Mouse (Mus musculus): ENCODE results near the gene Csrnp3. TPM values are rescaled to one million over a fixed set of nuclear protein-coding genes. Genes with fewer than 3 reads are reported as not detected.

The Csrnp3 gene
- total and polyA plus RNA-seq, 3 experiments: not detected

GRCm38 (mm10) chr2:65818080-65818796, 27.3 kb upstream of the Csrnp3 start:
- Histone ChIP-seq H3K9ac (ENCODE audit: control insufficient read depth, low read depth, low read length, poor library complexity, severe bottlenecking) (no peak overlapping the region), H3K9me3 (replicated peaks; ENCODE audit: insufficient read depth, low read length) (no peaks in the 10 kb centered on the region), H3K27me3 (ENCODE audit: control insufficient read depth in 1 of 2, insufficient read depth in 2 of 2, low read length in 2 of 2) (no peaks in the 10 kb centered on the region), H3K27ac (ENCODE audit: control insufficient read depth, low read depth, low read length) (no peak overlapping the region), H3K79me2 (ENCODE audit: control insufficient read depth, insufficient read depth, low read length, poor library complexity) (no peaks in the 10 kb centered on the region), H3K36me3 (ENCODE audit: control insufficient read depth in 1 of 2, insufficient read depth in 2 of 2, low read length in 2 of 2) (no peaks in the 10 kb centered on the region), H3K4me1 (ENCODE audit: control insufficient read depth in 1 of 2, insufficient read depth in 2 of 2, low read length in 2 of 2) (no peaks in the 10 kb centered on the region), H3K4me3 (ENCODE audit: control insufficient read depth in 1 of 2, insufficient read depth in 1 of 2, low read depth in 2 of 2, low read length in 2 of 2) (no peak overlapping the region)
- TF ChIP-seq KAT2A (conservative IDR thresholded peaks at IDR 0.05; ENCODE audit: low read depth, low read length) (no peak), E2F4 (IDR thresholded peaks at IDR 0.05; ENCODE audit: borderline replicate concordance, low read depth, low read length) (no peak)
- DNase-seq (ENCODE audit: low read depth, low spot score): no peak

GRCm38 (mm10) chr2:65820114-65820769, 25.3 kb upstream of the Csrnp3 start:
- no peaks in the 10 kb centered on the region for H3K4me1 ChIP-seq (ENCODE audit: control insufficient read depth in 1 of 2, insufficient read depth in 2 of 2, low read length in 2 of 2)
- no peak overlapping the region for H3K27ac ChIP-seq (ENCODE audit: control insufficient read depth, low read depth, low read length)
- H3K4me3 ChIP-seq (ENCODE audit: control insufficient read depth in 1 of 2, insufficient read depth in 1 of 2, low read depth in 2 of 2, low read length in 2 of 2): no peak overlapping the region

GRCm38 (mm10) chr2:65826314-65826713, 19.3 kb upstream of the Csrnp3 start:
- Histone ChIP-seq H3K9me3 (replicated peaks; ENCODE audit: insufficient read depth, low read length) (no peaks in the 10 kb centered on the region), H3K79me2 (ENCODE audit: control insufficient read depth, insufficient read depth, low read length, poor library complexity) (no peaks in the 10 kb centered on the region), H3K27ac (ENCODE audit: control insufficient read depth, low read depth, low read length) (no peak overlapping the region), H3K27me3 (ENCODE audit: control insufficient read depth in 1 of 2, insufficient read depth in 2 of 2, low read length in 2 of 2) (no peaks in the 10 kb centered on the region), H3K36me3 (ENCODE audit: control insufficient read depth in 1 of 2, insufficient read depth in 2 of 2, low read length in 2 of 2) (no peaks in the 10 kb centered on the region), H3K9ac (ENCODE audit: control insufficient read depth, low read depth, low read length, poor library complexity, severe bottlenecking) (no peak overlapping the region), H3K4me1 (ENCODE audit: control insufficient read depth in 1 of 2, insufficient read depth in 2 of 2, low read length in 2 of 2) (no peaks in the 10 kb centered on the region), H3K4me3 (ENCODE audit: control insufficient read depth in 1 of 2, insufficient read depth in 1 of 2, low read depth in 2 of 2, low read length in 2 of 2) (no peak overlapping the region)
- DNase-seq (ENCODE audit: low read depth, low spot score): no peak
- no peak for TF ChIP-seq ETS1 (IDR thresholded peaks at IDR 0.05; ENCODE audit: low read depth, low read length)
- TF ChIP-seq NELFE (IDR thresholded peaks at IDR 0.05; ENCODE audit: low read depth, low read length): no peak
- TF ChIP-seq GABPA (IDR thresholded peaks at IDR 0.05; ENCODE audit: low read depth, low read length): no peak
- no peak for TF ChIP-seq E2F4 (IDR thresholded peaks at IDR 0.05; ENCODE audit: borderline replicate concordance, low read depth, low read length)
- TF ChIP-seq USF1 (IDR thresholded peaks at IDR 0.05; ENCODE audit: low read depth, low read length): no peak
- TF ChIP-seq TCF12 (IDR thresholded peaks at IDR 0.05; ENCODE audit: low read depth, low read length): no peak
- no peak for TF ChIP-seq ZKSCAN1 (IDR thresholded peaks at IDR 0.05; ENCODE audit: low read depth, low read length)
- TF ChIP-seq SMC3 (IDR thresholded peaks at IDR 0.05; ENCODE audit: low read depth, low read length): no peak
- TF ChIP-seq UBTF (IDR thresholded peaks at IDR 0.05; ENCODE audit: borderline replicate concordance, insufficient read depth, low read depth, low read length): no peak
- no peak for TF ChIP-seq ZNF384 (IDR thresholded peaks at IDR 0.05; ENCODE audit: low read depth, low read length)
- no peak for TF ChIP-seq BHLHE40 (IDR thresholded peaks at IDR 0.05; ENCODE audit: borderline replicate concordance, low read depth, low read length)
- no peak for TF ChIP-seq ZC3H11A (IDR thresholded peaks at IDR 0.05; ENCODE audit: low read depth, low read length)
- no peak for TF ChIP-seq RAD21 (IDR thresholded peaks at IDR 0.05; ENCODE audit: low read depth, low read length)
- TF ChIP-seq USF2 (IDR thresholded peaks at IDR 0.05; ENCODE audit: borderline replicate concordance in 1 of 2, insufficient read depth in 1 of 2, low read depth in 1 of 2, low read length in 2 of 2): no peak

More at GRCm38 (mm10) chr2:65820114-65820769, 25.3 kb upstream of the Csrnp3 start:
- Histone ChIP-seq H3K9me3 (replicated peaks; ENCODE audit: insufficient read depth, low read length) (no peaks in the 10 kb centered on the region), H3K27me3 (ENCODE audit: control insufficient read depth in 1 of 2, insufficient read depth in 2 of 2, low read length in 2 of 2) (no peaks in the 10 kb centered on the region), H3K36me3 (ENCODE audit: control insufficient read depth in 1 of 2, insufficient read depth in 2 of 2, low read length in 2 of 2) (no peaks in the 10 kb centered on the region), H3K79me2 (ENCODE audit: control insufficient read depth, insufficient read depth, low read length, poor library complexity) (no peaks in the 10 kb centered on the region), H3K9ac (ENCODE audit: control insufficient read depth, low read depth, low read length, poor library complexity, severe bottlenecking) (no peak overlapping the region)
- no peak for DNase-seq (ENCODE audit: low read depth, low spot score)
- TF ChIP-seq RCOR1 (IDR thresholded peaks at IDR 0.05; ENCODE audit: low read depth, low read length): no peak
- no peak for TF ChIP-seq KAT2A (conservative IDR thresholded peaks at IDR 0.05; ENCODE audit: low read depth, low read length)
- TF ChIP-seq E2F4 (IDR thresholded peaks at IDR 0.05; ENCODE audit: borderline replicate concordance, low read depth, low read length): no peak
- no peak for TF ChIP-seq ELF1 (IDR thresholded peaks at IDR 0.05; ENCODE audit: low read depth, low read length)
- TF ChIP-seq POLR2A (IDR thresholded peaks at IDR 0.05; ENCODE audit: control insufficient read depth in 1 of 2, insufficient read depth in 1 of 2, low read depth in 1 of 2, low read length in 2 of 2, poor library complexity in 1 of 2): no peak
- TF ChIP-seq ZC3H11A (IDR thresholded peaks at IDR 0.05; ENCODE audit: low read depth, low read length): no peak
- TF ChIP-seq ZMIZ1 (IDR thresholded peaks at IDR 0.05; ENCODE audit: low read depth, low read length): no peak
- TF ChIP-seq SIN3A (IDR thresholded peaks at IDR 0.05; ENCODE audit: low read length): no peak
- no peak for TF ChIP-seq USF1 (IDR thresholded peaks at IDR 0.05; ENCODE audit: low read depth, low read length)
- TF ChIP-seq EP300 (IDR thresholded peaks at IDR 0.05; ENCODE audit: low read depth in 1 of 2, low read length in 2 of 2): no peak
- TF ChIP-seq ETS1 (IDR thresholded peaks at IDR 0.05; ENCODE audit: low read depth, low read length): no peak
- no peak for TF ChIP-seq TCF12 (IDR thresholded peaks at IDR 0.05; ENCODE audit: low read depth, low read length)
- no peak for TF ChIP-seq USF2 (IDR thresholded peaks at IDR 0.05; ENCODE audit: borderline replicate concordance in 1 of 2, insufficient read depth in 1 of 2, low read depth in 1 of 2, low read length in 2 of 2)
- TF ChIP-seq TAL1 (IDR thresholded peaks at IDR 0.05; ENCODE audit: low read length): no peak
- TF ChIP-seq CTCF (IDR thresholded peaks at IDR 0.05 in 2 of 3, conservative IDR thresholded peaks at IDR 0.05 in 1 of 3; ENCODE audit: control insufficient read depth in 1 of 3, insufficient read depth in 1 of 3, low read depth in 2 of 3, low read length in 3 of 3, poor library complexity in 1 of 3, severe bottlenecking in 1 of 3): no peak
- TF ChIP-seq CHD1 (IDR thresholded peaks at IDR 0.05; ENCODE audit: low read depth, low read length): no peak
- no peak for TF ChIP-seq TBP (IDR thresholded peaks at IDR 0.05; ENCODE audit: low read depth, low read length)
- no peak for TF ChIP-seq MEF2A (IDR thresholded peaks at IDR 0.05; ENCODE audit: extremely low read depth, insufficient replicate concordance, low read depth, low read length, poor library complexity, severe bottlenecking)
- no peak for TF ChIP-seq NRF1 (IDR thresholded peaks at IDR 0.05; ENCODE audit: insufficient read depth, low read depth, low read length, poor library complexity, severe bottlenecking)
- no peak for TF ChIP-seq NELFE (IDR thresholded peaks at IDR 0.05; ENCODE audit: low read depth, low read length)
